Mouse (Mus musculus) ES-E14 (cell line): ENCODE measurements around the gene Tpm4.

Experiments used
- CHD2 ChIP-seq: IDR thresholded peaks from 2 replicates; pipeline ENCODE4 v1.6.1; 2014; ENCODE audit warnings: mild to moderate bottlenecking, low read depth, low read length, inconsistent platforms
- HCFC1 ChIP-seq: IDR thresholded peaks from 2 replicates; pipeline ENCODE4 v1.6.1; 2012; ENCODE audit warnings: low read length, inconsistent platforms, borderline replicate concordance; ENCODE audit not compliant: insufficient read depth
- MAFK ChIP-seq: IDR thresholded peaks from 2 replicates; pipeline ENCODE4 v1.6.1; 2014; ENCODE audit warnings: mild to moderate bottlenecking, low read depth, low read length, inconsistent platforms; ENCODE audit not compliant: insufficient read depth

GRCm38 (mm10) chr8:72146056-72146455 lies 11.3 kb downstream of the Tpm4 start:
- TF ChIP-seq HCFC1 (no peak), MAFK (no peak), CHD2 (no peak)
